Mouse (Mus musculus): Measurements from ENCODE around the gene Wdr72. TPM values are rescaled to one million over a fixed set of nuclear protein-coding genes. Genes with fewer than 3 reads are reported as not detected.

Gene Wdr72
- polyA plus RNA-seq (2015; fragmentation: Nextera tagmentation; extraction: Ambion mirVana) = 0.14 and 0.33 TPM in 2 replicates

DNA sequence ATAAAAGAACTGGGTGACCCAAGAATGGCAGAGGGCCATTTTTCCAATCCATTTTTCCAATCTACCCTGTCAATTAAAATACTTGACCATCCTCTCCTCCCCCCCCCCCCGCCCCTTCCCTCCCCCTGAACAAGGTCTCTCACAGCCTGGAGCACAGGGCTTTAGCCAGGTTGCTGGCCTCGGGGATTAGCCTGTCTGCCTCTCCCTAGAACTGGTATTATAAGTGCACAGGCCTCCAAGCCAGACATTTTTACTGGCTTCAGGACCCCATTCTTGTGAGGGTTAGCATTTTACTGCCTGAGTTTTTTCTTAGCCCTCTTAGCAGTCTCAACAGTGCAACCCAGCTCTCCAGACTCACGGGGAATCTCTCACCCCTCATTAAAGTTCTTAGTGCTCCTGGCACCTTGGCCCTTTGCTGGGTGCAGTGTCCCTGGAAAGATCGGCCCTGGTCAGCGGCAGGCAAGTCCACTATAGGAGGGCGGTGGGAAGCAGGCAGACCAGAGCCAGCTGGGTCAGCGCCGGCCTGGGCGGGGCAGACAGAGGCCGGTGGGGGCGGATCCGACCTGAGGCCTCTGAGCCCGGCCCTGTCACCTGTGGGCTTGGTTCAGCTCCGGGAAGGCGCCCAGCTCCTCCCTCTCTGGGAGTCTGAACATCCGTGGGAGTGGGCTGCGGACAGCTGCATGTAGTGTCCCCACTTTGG, at the start of gene Wdr72:
Gene Wdr72 (plus strand): TSS at position 596 of the 700 bp plus-strand sequence.
- Histone ChIP-seq H3K27me3 (0 out of 2 replicates have a peak, but pooled peaks cover 4% of the 10 kb centered on the region), H3K27ac (no peak within 1 kb of the TSS), H3K4me2 (peak within 1 kb of the TSS; percentile 48), H3K36me3 (ENCODE audit: poor library complexity, severe bottlenecking) (no peaks in the 10 kb centered on the region), H3K4me3 (peak within 1 kb of the TSS; percentile 13; the same call in 1 of the 2 replicates), H3K4me1 (peaks cover 5% of the 10 kb centered on the region; the same call in 1 of the 2 replicates), H3K9ac (no peak within 1 kb of the TSS), H3K9me3 (replicated peaks) (no peaks in the 10 kb centered on the region)
- no peak for ATAC-seq
- WGBS = 6% methylated on average over 16 of the region's 17 CpGs

- no peak overlapping the region for H3K4me3 ChIP-seq
- WGBS = 83% methylated on average over 3 of the region's 3 CpGs
- H3K4me1 ChIP-seq = no peaks in the 10 kb centered on the region
- no peaks in the 10 kb centered on the region for H3K27me3 ChIP-seq
- no peaks in the 10 kb centered on the region for H3K9me3 ChIP-seq (replicated peaks)
- no peak for ATAC-seq
- H3K9ac ChIP-seq = no peak overlapping the region
- no peaks in the 10 kb centered on the region for H3K36me3 ChIP-seq (ENCODE audit: poor library complexity, severe bottlenecking)
- no peak overlapping the region for H3K27ac ChIP-seq
- H3K4me2 ChIP-seq = no peak overlapping the region
Measured at GRCm38 (mm10) chr9:74066278-74066677, 43.9 kb upstream of the Wdr72 start.

DNA sequence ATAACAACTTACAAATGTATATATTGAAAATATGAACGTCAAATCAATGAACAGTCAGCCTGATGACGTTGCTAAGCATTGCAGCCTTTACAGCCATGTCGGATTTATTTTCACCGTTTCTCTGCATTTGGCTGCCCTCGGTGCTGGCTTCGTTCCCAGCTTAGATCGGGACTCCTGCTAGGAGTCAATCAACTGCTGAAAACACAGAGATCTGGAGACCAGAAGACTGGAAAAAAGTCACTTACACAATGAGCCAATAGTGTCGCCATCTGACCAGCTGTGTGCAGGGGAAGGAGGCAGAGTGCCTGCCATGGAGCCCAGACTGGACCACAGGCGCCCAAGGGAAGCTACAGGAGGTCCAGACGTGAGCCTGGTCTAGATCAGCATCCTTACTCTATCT, 43.4 kb upstream of the Wdr72 start:
- Histone ChIP-seq H3K4me1 (no peaks in the 10 kb centered on the region), H3K4me3 (no peak overlapping the region), H3K4me2 (no peak overlapping the region), H3K27me3 (no peaks in the 10 kb centered on the region), H3K9ac (no peak overlapping the region), H3K9me3 (replicated peaks) (no peaks in the 10 kb centered on the region), H3K27ac (no peak overlapping the region), H3K36me3 (ENCODE audit: poor library complexity, severe bottlenecking) (no peaks in the 10 kb centered on the region)
- no peak for ATAC-seq
- 74% methylated on average over 10 of the region's 10 CpGs for WGBS

- no peaks in the 10 kb centered on the region for H3K4me1 ChIP-seq
- H3K4me3 ChIP-seq = no peak overlapping the region
- H3K27me3 ChIP-seq = no peaks in the 10 kb centered on the region
- WGBS = 74% methylated on average over 2 of the region's 2 CpGs
- no peak for ATAC-seq
- no peak overlapping the region for H3K27ac ChIP-seq
- H3K9ac ChIP-seq = no peak overlapping the region
- H3K9me3 ChIP-seq (replicated peaks) = no peaks in the 10 kb centered on the region
- no peaks in the 10 kb centered on the region for H3K36me3 ChIP-seq (ENCODE audit: poor library complexity, severe bottlenecking)
- no peak overlapping the region for H3K4me2 ChIP-seq
Measured at GRCm38 (mm10) chr9:74075958-74076357, 34.2 kb upstream of the Wdr72 start.

- Histone ChIP-seq H3K36me3 (ENCODE audit: poor library complexity, severe bottlenecking) (no peaks in the 10 kb centered on the region), H3K9me3 (replicated peaks) (no peaks in the 10 kb centered on the region), H3K4me2 (no peak overlapping the region), H3K4me3 (no peak overlapping the region), H3K4me1 (no peaks in the 10 kb centered on the region), H3K9ac (no peak overlapping the region), H3K27me3 (no peaks in the 10 kb centered on the region), H3K27ac (no peak overlapping the region)
- ATAC-seq = no peak
Measured at GRCm38 (mm10) chr9:74078458-74078857, 31.7 kb upstream of the Wdr72 start.

GRCm38 (mm10) chr9:74080241-74080640, 29.9 kb upstream of the Wdr72 start:
- H3K9me3 ChIP-seq (replicated peaks) = no peaks in the 10 kb centered on the region
- no peak overlapping the region for H3K27ac ChIP-seq
- H3K4me3 ChIP-seq = no peak overlapping the region
- H3K36me3 ChIP-seq (ENCODE audit: poor library complexity, severe bottlenecking) = no peaks in the 10 kb centered on the region
- no peaks in the 10 kb centered on the region for H3K4me1 ChIP-seq
- H3K27me3 ChIP-seq = no peaks in the 10 kb centered on the region
- no peak for ATAC-seq
- no peak overlapping the region for H3K4me2 ChIP-seq
- WGBS = 30% methylated on average over 5 of the region's 5 CpGs
- H3K9ac ChIP-seq = no peak overlapping the region

GRCm38 (mm10) chr9:74101591-74101990, 8.6 kb upstream of the Wdr72 start:
- H3K4me2 ChIP-seq = no peak overlapping the region
- no peak for ATAC-seq
- H3K9me3 ChIP-seq (replicated peaks) = no peaks in the 10 kb centered on the region
- no peak overlapping the region for H3K4me3 ChIP-seq
- H3K27ac ChIP-seq = no peak overlapping the region
- no peak overlapping the region for H3K9ac ChIP-seq
- no peaks in the 10 kb centered on the region for H3K4me1 ChIP-seq
- no peaks in the 10 kb centered on the region for H3K36me3 ChIP-seq (ENCODE audit: poor library complexity, severe bottlenecking)
- no peaks in the 10 kb centered on the region for H3K27me3 ChIP-seq

DNA sequence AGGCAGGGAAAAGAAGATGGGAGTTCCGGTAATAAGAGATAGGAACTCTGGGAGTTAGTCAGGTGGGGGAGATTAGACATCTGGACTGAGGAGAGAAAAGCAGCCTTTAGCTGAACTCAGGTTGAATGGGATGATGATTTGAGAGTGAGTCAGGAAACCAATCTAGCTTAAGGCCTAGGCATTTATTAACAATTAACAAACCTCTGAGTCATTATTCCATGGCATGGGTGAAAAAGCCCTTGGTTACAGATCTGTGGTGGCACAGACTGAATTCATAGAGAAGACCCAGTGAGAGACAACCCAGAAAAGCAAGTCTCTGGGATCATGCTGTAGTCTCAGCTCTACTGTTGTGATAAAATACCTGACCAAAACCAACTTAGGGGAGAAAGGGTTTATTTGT, 7.5 kb upstream of the Wdr72 start:
- H3K27me3 ChIP-seq = no peaks in the 10 kb centered on the region
- H3K4me2 ChIP-seq = no peak overlapping the region
- 96% methylated on average over 1 of the region's 1 CpGs for WGBS
- no peak for ATAC-seq
- H3K9ac ChIP-seq = no peak overlapping the region
- no peaks in the 10 kb centered on the region for H3K4me1 ChIP-seq
- H3K9me3 ChIP-seq (replicated peaks) = no peaks in the 10 kb centered on the region
- H3K27ac ChIP-seq = no peak overlapping the region
- H3K36me3 ChIP-seq (ENCODE audit: poor library complexity, severe bottlenecking) = no peaks in the 10 kb centered on the region
- H3K4me3 ChIP-seq = no peak overlapping the region

GRCm38 (mm10) chr9:74110461-74110816, 283 bp downstream of the Wdr72 start:
- WGBS = 4% methylated on average over 7 of the region's 7 CpGs
- peaks cover 5% of the 10 kb centered on the region; the same call in 1 of the 2 replicates for H3K4me1 ChIP-seq
- no peak overlapping the region for H3K27ac ChIP-seq
- H3K4me3 ChIP-seq = peak overlapping the region; percentile 13; the same call in 1 of the 2 replicates
- H3K4me2 ChIP-seq = peak overlapping the region; percentile 48
- H3K36me3 ChIP-seq (ENCODE audit: poor library complexity, severe bottlenecking) = no peaks in the 10 kb centered on the region
- H3K9me3 ChIP-seq (replicated peaks) = no peaks in the 10 kb centered on the region
- 0 out of 2 replicates have a peak, but pooled peaks cover 4% of the 10 kb centered on the region for H3K27me3 ChIP-seq
- H3K9ac ChIP-seq = no peak overlapping the region
- ATAC-seq = no peak

DNA sequence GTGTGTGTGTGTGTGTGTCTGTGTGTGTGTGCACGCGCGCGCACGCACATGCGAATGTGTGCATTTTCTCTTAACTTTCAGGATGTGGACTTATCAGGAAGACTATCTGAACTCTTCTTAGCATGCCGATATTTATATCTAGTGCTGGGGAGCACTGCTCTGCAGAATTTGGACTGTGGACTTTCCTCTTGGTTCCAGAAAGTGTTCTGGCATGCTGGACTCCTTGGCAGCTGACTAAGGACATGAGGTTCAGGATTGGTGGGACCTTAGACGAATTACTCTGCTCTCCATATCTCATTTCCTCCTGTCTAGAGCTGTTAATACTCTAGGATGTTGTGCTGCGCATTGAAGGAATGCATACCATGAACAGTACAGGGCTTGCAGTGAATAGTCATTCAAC, 2.4 kb downstream of the Wdr72 start:
- no peaks in the 10 kb centered on the region for H3K9me3 ChIP-seq (replicated peaks)
- no peak overlapping the region for H3K4me2 ChIP-seq
- no peak overlapping the region for H3K4me3 ChIP-seq
- ATAC-seq = no peak
- no peaks in the 10 kb centered on the region for H3K36me3 ChIP-seq (ENCODE audit: poor library complexity, severe bottlenecking)
- H3K27ac ChIP-seq = no peak overlapping the region
- H3K4me1 ChIP-seq = peaks cover 5% of the 10 kb centered on the region; the same call in 1 of the 2 replicates
- 95% methylated on average over 9 of the region's 9 CpGs for WGBS
- H3K9ac ChIP-seq = no peak overlapping the region
- H3K27me3 ChIP-seq = 0 out of 2 replicates have a peak, but pooled peaks cover 4% of the 10 kb centered on the region

DNA sequence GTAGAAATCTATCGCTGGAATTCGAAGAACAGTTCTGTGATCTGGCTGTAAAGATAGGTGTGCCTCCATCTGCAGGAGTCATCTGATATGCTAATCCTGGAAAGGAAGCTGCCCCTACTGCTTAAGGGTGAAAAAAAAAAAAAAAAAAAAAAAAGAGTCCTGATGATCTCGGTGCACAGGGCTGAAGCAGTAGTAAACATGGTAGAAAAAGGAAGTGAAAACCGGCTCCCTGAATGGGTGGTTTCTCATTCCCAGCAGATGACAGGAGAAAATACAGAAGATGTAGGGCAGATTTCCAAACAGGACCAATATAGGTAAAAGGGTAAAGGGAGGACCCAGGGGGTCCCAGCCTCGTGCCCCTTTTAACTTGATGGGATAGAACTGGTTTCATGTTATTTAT, 16.1 kb downstream of the Wdr72 start:
- no peak overlapping the region for H3K27ac ChIP-seq
- H3K9me3 ChIP-seq (replicated peaks) = no peaks in the 10 kb centered on the region
- ATAC-seq = no peak
- H3K4me1 ChIP-seq = no peaks in the 10 kb centered on the region
- 74% methylated on average over 5 of the region's 5 CpGs for WGBS
- no peaks in the 10 kb centered on the region for H3K36me3 ChIP-seq (ENCODE audit: poor library complexity, severe bottlenecking)
- no peak overlapping the region for H3K9ac ChIP-seq
- H3K4me3 ChIP-seq = no peak overlapping the region
- no peaks in the 10 kb centered on the region for H3K27me3 ChIP-seq
- H3K4me2 ChIP-seq = no peak overlapping the region

GRCm38 (mm10) chr9:74134010-74134409, 23.9 kb downstream of the Wdr72 start:
- Histone ChIP-seq H3K4me2 (no peak overlapping the region), H3K27me3 (no peaks in the 10 kb centered on the region), H3K27ac (no peak overlapping the region), H3K36me3 (ENCODE audit: poor library complexity, severe bottlenecking) (no peaks in the 10 kb centered on the region), H3K9me3 (replicated peaks) (no peaks in the 10 kb centered on the region), H3K9ac (no peak overlapping the region), H3K4me1 (no peaks in the 10 kb centered on the region), H3K4me3 (no peak overlapping the region)
- ATAC-seq = no peak
- WGBS = 60% methylated on average over 2 of the region's 2 CpGs

DNA sequence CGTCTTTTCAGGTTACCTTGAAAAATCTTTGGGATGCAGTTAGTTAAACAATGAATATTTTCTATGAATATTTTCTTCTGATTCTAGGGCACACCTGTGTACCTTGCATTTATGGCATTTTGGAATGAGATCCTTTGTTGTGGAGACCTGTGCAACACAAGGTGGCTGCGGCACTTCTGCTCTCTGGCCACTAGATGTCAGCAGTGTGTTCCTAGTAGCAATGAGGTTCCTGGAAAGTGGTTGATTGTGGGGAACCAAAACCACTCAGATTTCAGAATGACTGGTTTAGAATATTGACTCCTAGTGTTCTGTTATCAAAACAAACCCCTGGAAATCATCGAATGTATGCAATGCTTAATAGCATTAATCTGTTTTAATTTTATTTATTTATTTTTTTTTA, 31.7 kb downstream of the Wdr72 start:
- Histone ChIP-seq H3K27me3 (no peaks in the 10 kb centered on the region), H3K4me2 (no peak overlapping the region), H3K27ac (no peak overlapping the region), H3K4me1 (no peaks in the 10 kb centered on the region), H3K9ac (no peak overlapping the region), H3K36me3 (ENCODE audit: poor library complexity, severe bottlenecking) (no peaks in the 10 kb centered on the region), H3K4me3 (no peak overlapping the region), H3K9me3 (replicated peaks) (no peaks in the 10 kb centered on the region)
- 7% methylated on average over 3 of the region's 3 CpGs for WGBS
- ATAC-seq = peak; percentile 77

Measured in forebrain, embryonic 13.5 days (tissue).